Mouse (Mus musculus): Measurements from ENCODE around the gene Alg11.

The Alg11 gene

GRCm38 (mm10) chr8:22107020-22107419 is 46.5 kb downstream of the Alg11 start:
- TF ChIP-seq CTCF (conservative IDR thresholded peaks at IDR 0.05; ENCODE audit: low read length) (no peak), POU5F1 (IDR thresholded peaks at IDR 0.05; ENCODE audit: borderline replicate concordance, low read length) (no peak), NANOG (IDR thresholded peaks at IDR 0.05; ENCODE audit: borderline replicate concordance, low read length) (no peak)
- Histone ChIP-seq H3K27me3 (ENCODE audit: insufficient read depth, low read length) (no peaks in the 10 kb centered on the region), H3K4me3 (replicated peaks; ENCODE audit: low read length) (no peak overlapping the region), H3K4me1 (replicated peaks; ENCODE audit: low read depth, low read length) (no peaks in the 10 kb centered on the region), H3K36me3 (ENCODE audit: insufficient read depth, low read length) (no peaks in the 10 kb centered on the region), H3K9me3 (ENCODE audit: low read length) (no peaks in the 10 kb centered on the region)

Data from E14TG2a.4 (cell line).